In the genomic region with DNA sequence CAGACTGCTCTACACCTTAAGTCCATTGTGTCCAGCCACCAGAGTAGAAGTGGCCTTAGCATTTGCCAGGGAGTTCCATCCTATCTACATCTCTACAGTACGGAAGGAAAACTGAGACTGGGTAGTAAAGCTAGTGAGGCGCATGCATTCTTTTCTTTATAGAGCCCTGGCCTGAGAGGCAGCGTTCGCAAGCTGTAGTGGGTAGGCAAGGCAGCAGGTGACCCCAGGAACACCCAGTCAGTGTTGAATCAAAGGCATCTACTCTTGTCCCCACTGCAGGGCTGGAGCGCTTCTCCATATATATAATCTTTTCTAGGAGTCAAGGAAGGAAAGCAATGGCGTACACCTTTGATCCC, we compare ENCODE assay signal across 11 mouse cellular contexts. TPM values are rescaled to one million over a fixed set of nuclear protein-coding genes. Genes with fewer than 3 reads are reported as not detected.
DNase-seq lines count a peak whose midpoint lies in the region; ATAC-seq and TF ChIP-seq lines count a peak whose summit lies in the region.
"Had no signal": no experiment of that assay in that cellular context is flagged by ENCODE, and none has a peak within 500 bp of the region (broad histone marks: within the 10 kb centered on the region; RNA-seq: fewer than 3 reads in every experiment).

No protein-coding gene starts in this region.

- WGBS in heart, adult 2 months, result 77% methylated on average over 6 of the region's 6 CpGs
- 86% methylated on average over 6 of the region's 6 CpGs for WGBS in kidney, postnatal 0 days

- no peak for TF ChIP-seq EP300 in heart, adult 2 months (IDR thresholded peaks at IDR 0.05; ENCODE audit: insufficient read depth, low read depth, low read length)

- no peak for ATAC-seq in kidney, postnatal 0 days (replicated peaks; ENCODE audit: low FRiP score, low read depth)
- no peak for ATAC-seq in cerebellum, adult (ENCODE audit: insufficient number of reproducible peaks, low FRiP score, low TSS enrichment)

- H3K4me2 ChIP-seq in kidney, postnatal 0 days (ENCODE audit: low read length), result no peak overlapping the region

- H3K27ac ChIP-seq in heart, adult 2 months, result peak overlapping the region; percentile 78
- peak overlapping the region; percentile 31; the same call in 1 of the 2 replicates for H3K27ac ChIP-seq in kidney, postnatal 0 days
- peak overlapping the region; percentile 63 for H3K27ac ChIP-seq in testis, adult 2 months (ENCODE audit: control insufficient read depth, insufficient read depth, low read depth, low read length)

- no peaks in the 10 kb centered on the region for H3K9me3 ChIP-seq in kidney, postnatal 0 days (replicated peaks; ENCODE audit: low read length)

- no peaks in the 10 kb centered on the region for H3K27me3 ChIP-seq in heart, adult 2 months (ENCODE audit: control insufficient read depth, insufficient read depth, low read length)
- H3K27me3 ChIP-seq in kidney, postnatal 0 days (ENCODE audit: insufficient read depth, low read length), result no peaks in the 10 kb centered on the region
- H3K27me3 ChIP-seq in testis, adult 2 months (ENCODE audit: control insufficient read depth, insufficient read depth, low read length), result no peaks in the 10 kb centered on the region

- no peaks in the 10 kb centered on the region for H3K79me2 ChIP-seq in heart, adult 2 months (replicated peaks; ENCODE audit: control insufficient read depth, insufficient read depth, low read length)

- H3K36me3 ChIP-seq in heart, adult 2 months (ENCODE audit: control insufficient read depth, insufficient read depth, low read length), result no peaks in the 10 kb centered on the region
- H3K36me3 ChIP-seq in kidney, postnatal 0 days (ENCODE audit: insufficient read depth, low read length), result no peaks in the 10 kb centered on the region
- H3K36me3 ChIP-seq in testis, adult 2 months (ENCODE audit: control insufficient read depth, insufficient read depth, low read length), result no peaks in the 10 kb centered on the region

- TF ChIP-seq CTCF in heart, adult 2 months (IDR thresholded peaks at IDR 0.05), result no peak
- no peak for TF ChIP-seq CTCF in kidney, postnatal 0 days (IDR thresholded peaks at IDR 0.05; ENCODE audit: low read depth)
- no peak for TF ChIP-seq CTCF in testis, adult 2 months (IDR thresholded peaks at IDR 0.05; ENCODE audit: control insufficient read depth, insufficient read depth, insufficient replicate concordance, low read depth, low read length)

- H3K4me1 ChIP-seq in heart, adult 2 months (ENCODE audit: control insufficient read depth, insufficient read depth, low read length), result peaks cover 11% of the 10 kb centered on the region
- peaks cover 8% of the 10 kb centered on the region; the same call in 1 of the 2 replicates for H3K4me1 ChIP-seq in kidney, postnatal 0 days (replicated peaks; ENCODE audit: insufficient read depth, low read length)
- peaks cover 12% of the 10 kb centered on the region for H3K4me1 ChIP-seq in testis, adult 2 months (ENCODE audit: control insufficient read depth, insufficient read depth, low read length)

- no peak for TF ChIP-seq POLR2A in heart, adult 2 months (IDR thresholded peaks at IDR 0.05; ENCODE audit: insufficient read depth, low read depth, low read length)
- no peak for TF ChIP-seq POLR2A in testis, adult 2 months (IDR thresholded peaks at IDR 0.05; ENCODE audit: control insufficient read depth, low read depth, low read length)

- intact Hi-C loops in heart, adult 2 months (cut with DNase I), result loop anchor here (2.0 to 5.0 kb wide), 3 partner anchors 35 to 301 kb away; a partner anchor contains a TSS
- intact Hi-C loops in heart, postnatal 36 days (cut with DNase I), result no loop called here

- H3K9ac ChIP-seq in heart, adult 2 months (ENCODE audit: low read depth, low read length), result peak overlapping the region; percentile 51
- H3K9ac ChIP-seq in kidney, postnatal 0 days (ENCODE audit: low read depth, low read length), result no peak overlapping the region; the same call in 1 of the 2 replicates

- no peak for DNase-seq in heart, adult 2 months
- DNase-seq in heart, postnatal 36 days, result no peak
- no peak for DNase-seq in kidney, postnatal 0 days (ENCODE audit: low spot score)
- no peak for DNase-seq in kidney, adult 8-10 months
- DNase-seq in testis, postnatal 14 days (ENCODE audit: low spot score), result no peak
- no peak for DNase-seq in spleen, postnatal 10 days (ENCODE audit: low spot score in 2 of 2)

- peak overlapping the region; percentile 41; the same call in 1 of the 2 replicates for H3K4me3 ChIP-seq in heart, adult 2 months
- no peak overlapping the region for H3K4me3 ChIP-seq in kidney, postnatal 0 days (replicated peaks; ENCODE audit: low read depth, low read length)
- no peak overlapping the region for H3K4me3 ChIP-seq in testis, adult 2 months (ENCODE audit: control insufficient read depth, low read depth, low read length)
- H3K4me3 ChIP-seq: erythroblast, embryonic 14.5 days had no signal

RNA-seq across cellular contexts. Expression of a gene that starts 9.1 kb away (rescaled TPM):
- total RNA-seq in heart, adult 2 months (2021), result 100 to 1,000 TPM; 147 to 151 TPM
- 257 and 332 TPM in 2 replicates for polyA plus RNA-seq in heart, adult 2 months (2012; rRNA removed)
- 100 to 1,000 TPM; 176 to 187 TPM for total RNA-seq in heart, postnatal 36 days (2021)
- polyA plus RNA-seq in kidney, postnatal 0 days (2015; fragmentation: Nextera tagmentation; extraction: Ambion mirVana), result 376 and 406 TPM in 2 replicates
- 356 and 422 TPM in 2 replicates for polyA plus RNA-seq in testis, adult 2 months (2012; rRNA removed)

RNA-seq across cellular contexts. Expression of a gene that starts 13.2 kb away (rescaled TPM):
- 10 to 100 TPM in 1 of 2 experiments, 1 to 10 TPM in 1; 7.0 to 11.2 TPM for total RNA-seq in heart, adult 2 months (2021)
- 2.1 and 4.8 TPM in 2 replicates for polyA plus RNA-seq in heart, adult 2 months (2012; rRNA removed)
- total RNA-seq in heart, postnatal 36 days (2021), result 1 to 10 TPM; 4.5 to 10.0 TPM
- polyA plus RNA-seq in kidney, postnatal 0 days (2015; fragmentation: Nextera tagmentation; extraction: Ambion mirVana), result 6.5 and 7.3 TPM in 2 replicates
- polyA plus RNA-seq in testis, adult 2 months (2012; rRNA removed), result 24.8 and 30.0 TPM in 2 replicates
- total RNA-seq: MEL had no signal
- polyA plus RNA-seq: erythroblast, embryonic 14.5 days; liver, embryonic 11.5 days had no signal
